Mouse (Mus musculus): ENCODE data around the gene Fam166a. TPM values are rescaled to one million over a fixed set of nuclear protein-coding genes. Genes with fewer than 3 reads are reported as not detected.
"Not testable (repeated sequence)": the region's sequence is repeated elsewhere in the genome, so short reads cannot be mapped to it uniquely, and the experiment has no call there.

The Fam166a gene
- total RNA-seq, 2 experiments from 2014 or later: not detected

DNA sequence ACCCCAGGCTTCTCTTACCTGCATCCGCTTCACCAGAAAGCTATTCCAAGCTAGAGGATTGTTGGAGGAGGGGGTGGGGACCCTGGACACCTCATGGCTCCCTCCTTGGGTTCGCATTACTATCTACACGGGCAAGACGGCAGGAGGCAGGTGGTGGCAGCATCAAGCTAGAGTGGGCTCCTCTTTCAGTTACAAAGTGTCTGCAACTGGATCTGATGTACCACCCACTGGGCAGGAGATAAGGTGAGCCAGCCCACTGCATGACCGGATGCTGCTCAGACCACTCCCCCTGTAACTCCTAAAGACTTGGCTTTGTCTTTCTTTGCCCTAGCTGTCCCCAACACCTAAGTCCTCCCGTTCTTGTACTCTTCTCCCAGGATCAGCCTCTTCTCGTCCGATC, 18.1 kb downstream of the Fam166a start, which contains the start of gene Rnf224:
Gene Rnf224 (minus strand): TSS at position 174 of the 400 bp plus-strand sequence.
- no peak for DNase-seq (ENCODE audit: low spot score in 2 of 2)
- intact Hi-C loops (cut with DNase I): no loop called here

- intact Hi-C loops (cut with DNase I): no loop called here
Observed at GRCm38 (mm10) chr2:25237522-25237921, 19.0 kb downstream of the Fam166a start.

GRCm38 (mm10) chr2:25238106-25238505, 19.6 kb downstream of the Fam166a start:
- intact Hi-C loops (cut with DNase I): no loop called here
- DNase-seq (ENCODE audit: low spot score in 2 of 2): no peak

More at GRCm38 (mm10) chr2:25237522-25237921, 19.0 kb downstream of the Fam166a start:
- DNase-seq (ENCODE audit: low spot score in 2 of 2): no peak

DNA sequence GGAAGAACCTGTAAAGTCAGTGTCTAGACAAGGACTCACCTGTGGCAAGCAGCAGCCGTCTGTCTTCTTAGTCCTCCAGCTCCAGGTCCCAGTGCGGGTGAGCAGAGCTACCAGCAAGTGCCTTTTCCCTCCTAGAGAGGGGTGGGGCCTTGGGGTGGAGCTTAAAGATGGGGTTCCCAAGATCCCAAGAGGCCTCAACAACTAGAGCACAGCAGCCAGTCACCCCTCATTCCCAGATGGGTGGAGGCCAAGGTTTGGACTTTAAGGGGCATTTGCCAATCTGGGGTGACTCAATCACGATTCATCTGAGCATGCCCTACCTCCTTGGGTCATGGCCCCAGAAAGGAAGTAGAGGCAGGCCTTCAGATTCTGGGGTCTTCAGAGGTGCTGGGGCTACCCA, 21.2 kb downstream of the Fam166a start:
- no peak for DNase-seq (ENCODE audit: low spot score in 2 of 2)
- intact Hi-C loops (cut with DNase I): no loop called here

DNA sequence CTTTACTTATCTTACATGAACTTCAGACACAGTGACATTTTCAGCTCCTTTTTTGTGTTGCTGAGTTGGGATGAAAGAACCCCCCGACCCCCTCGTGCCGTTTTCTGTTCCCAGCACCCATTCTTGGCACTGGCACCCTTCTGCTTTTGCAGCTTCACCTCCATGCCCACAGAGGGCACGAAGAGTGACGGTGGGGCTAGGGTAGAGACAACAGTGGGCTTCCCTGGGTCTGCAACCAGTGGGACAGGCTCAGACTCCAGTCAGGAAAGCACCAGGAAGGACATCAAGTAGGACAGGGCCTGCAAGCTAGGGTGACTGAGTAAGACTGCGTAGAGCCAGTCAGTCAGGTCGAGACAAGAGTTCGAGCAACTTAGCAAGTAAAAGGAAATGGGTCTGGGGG, 21.8 kb downstream of the Fam166a start:
- no peak for DNase-seq (ENCODE audit: low spot score in 2 of 2)

DNA sequence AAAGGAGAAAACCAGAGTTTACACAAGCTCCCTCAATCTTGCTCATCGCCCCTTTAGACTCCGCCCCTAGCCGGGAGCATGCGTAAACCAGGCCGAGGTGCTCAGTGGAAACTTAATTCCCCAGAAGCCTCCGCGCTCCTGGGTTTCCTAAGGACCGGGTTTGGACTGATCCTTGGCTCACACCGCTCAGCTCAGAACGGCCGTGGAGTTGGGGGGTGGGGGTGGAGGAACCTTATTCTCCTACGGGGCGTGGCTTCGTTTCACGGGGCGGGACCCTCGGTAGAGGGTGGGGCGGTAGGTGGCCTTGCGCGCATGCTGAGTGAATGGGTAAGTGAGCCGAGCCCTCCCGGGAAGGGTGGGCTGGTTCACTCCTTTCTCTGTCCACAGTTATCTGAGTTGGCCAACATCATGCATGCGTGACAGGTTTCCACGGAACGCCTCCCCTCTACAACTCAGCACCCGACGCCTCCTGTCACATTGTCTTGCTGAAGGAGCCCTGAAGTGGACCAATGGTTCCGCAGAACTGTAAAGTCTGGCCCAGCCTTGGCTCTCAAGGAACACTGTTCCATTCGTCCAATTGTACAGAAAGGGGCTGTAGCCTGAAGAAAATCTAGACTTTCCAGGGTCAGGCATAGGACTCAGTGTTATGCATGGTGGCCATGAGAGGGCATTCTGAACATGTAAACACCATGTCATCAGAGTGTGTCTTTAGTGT, 22.3 kb downstream of the Fam166a start:
- peak; percentile 71 to 72 for DNase-seq (ENCODE audit: low spot score in 2 of 2)
- intact Hi-C loops (cut with DNase I): no loop called here

More for the DNA sequence above, 21.8 kb downstream of the Fam166a start:
- intact Hi-C loops (cut with DNase I): no loop called here

DNA sequence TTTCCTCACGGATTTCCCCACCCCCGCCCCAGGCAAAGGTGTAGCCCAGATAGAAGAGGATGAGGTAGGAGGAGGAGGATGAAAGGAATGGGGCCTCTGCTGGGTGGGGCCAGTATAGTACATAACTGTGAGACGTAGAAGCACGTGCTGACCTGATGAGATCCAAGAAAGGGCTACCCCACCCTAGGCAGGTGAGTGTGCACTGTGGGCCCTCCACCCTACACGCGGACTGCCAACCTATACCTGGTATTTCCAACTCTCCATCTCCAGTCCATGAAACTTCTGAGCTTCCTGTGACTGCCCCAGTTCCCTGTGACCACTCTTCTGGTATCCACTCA, 22.9 kb downstream of the Fam166a start:
- intact Hi-C loops (cut with DNase I): no loop called here
- no peak for DNase-seq (ENCODE audit: low spot score in 2 of 2)

GRCm38 (mm10) chr2:25242101-25242506, 23.6 kb downstream of the Fam166a start, which contains the start of the genes Rnf208 and Cysrt1:
Gene Rnf208 (plus strand): TSS chr2:25242255.
Gene Cysrt1 (minus strand): TSS chr2:25242452.
- intact Hi-C loops (cut with DNase I): no loop called here
- DNase-seq (ENCODE audit: low spot score in 2 of 2): peak; percentile 60 to 72

GRCm38 (mm10) chr2:25243342-25243741, 24.8 kb downstream of the Fam166a start:
- no peak for DNase-seq (ENCODE audit: low spot score in 2 of 2)
- intact Hi-C loops (cut with DNase I): no loop called here

- no peak for DNase-seq (ENCODE audit: low spot score in 2 of 2)
- intact Hi-C loops (cut with DNase I): no loop called here
Observed at GRCm38 (mm10) chr2:25244144-25244543, 25.6 kb downstream of the Fam166a start.

DNA sequence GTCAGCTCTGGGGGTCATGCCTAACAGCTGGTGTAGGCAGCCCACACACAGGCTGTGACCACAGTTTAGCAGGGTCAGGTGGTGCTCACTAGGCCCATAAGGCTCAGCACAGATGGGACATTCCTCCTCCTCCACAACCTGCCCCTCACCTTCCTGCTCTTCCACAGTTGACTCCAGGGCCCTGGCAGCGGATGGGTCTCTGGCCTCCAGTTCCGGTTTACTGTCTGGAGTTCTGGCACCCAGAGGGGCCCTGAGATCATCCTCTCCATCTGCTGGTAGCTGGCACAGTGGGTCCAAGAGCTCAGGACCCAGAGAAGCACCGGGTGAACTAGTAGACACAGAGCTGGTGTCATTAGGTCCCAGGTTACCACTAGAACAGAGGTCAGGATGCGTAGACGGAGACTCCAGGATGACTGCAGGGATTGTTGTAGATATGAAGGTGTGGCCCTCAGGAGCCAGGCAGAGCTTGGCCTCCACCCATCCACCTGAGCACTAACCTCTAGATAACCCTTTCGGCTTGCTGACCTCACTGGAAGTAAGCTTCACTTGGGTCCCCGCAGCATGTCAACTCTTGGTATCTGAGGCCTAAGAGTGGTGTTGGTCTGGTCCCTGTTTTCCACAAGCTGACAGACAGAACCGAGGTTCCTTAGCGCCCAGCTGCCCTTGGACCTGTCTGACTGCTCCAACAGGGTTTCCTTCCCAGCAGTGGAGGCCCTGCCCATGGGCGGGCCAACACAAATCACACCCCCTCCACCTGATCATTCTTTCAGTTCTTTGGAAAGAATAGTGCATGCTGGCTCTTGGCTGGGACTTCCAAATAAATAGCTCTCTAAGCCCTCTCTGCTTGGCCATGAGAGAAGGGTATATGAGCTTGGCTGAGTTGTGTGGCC, 27.9 kb downstream of the Fam166a start, which contains the start of gene AL732309.1:
Gene AL732309.1 (minus strand): TSS at position 681 of the 890 bp plus-strand sequence.
- intact Hi-C loops (cut with DNase I): no loop called here
- DNase-seq (ENCODE audit: low spot score in 2 of 2): no peak

DNA sequence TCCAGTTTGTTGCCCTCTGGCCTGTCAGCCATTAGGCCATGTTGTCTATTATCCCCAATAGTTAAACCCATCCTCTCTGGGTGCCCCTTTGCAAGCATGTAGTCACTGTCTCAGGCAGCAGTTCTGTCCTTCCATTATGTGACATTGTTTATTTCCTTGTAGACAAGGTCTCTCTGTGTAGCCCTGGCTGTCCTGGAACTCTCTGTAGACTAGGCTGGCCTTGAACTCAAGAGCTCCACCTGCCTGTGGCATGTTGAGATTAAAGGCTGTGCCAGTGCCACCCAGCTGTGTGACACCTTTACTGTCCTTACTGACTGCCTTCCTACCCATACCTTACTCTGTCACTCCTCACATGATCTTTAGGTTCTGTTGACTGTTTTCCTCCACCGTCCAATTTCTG, 33.8 kb downstream of the Fam166a start:
- no peak for DNase-seq (ENCODE audit: low spot score in 2 of 2)
- intact Hi-C loops (cut with DNase I): no loop called here

GRCm38 (mm10) chr2:25255284-25255779, 36.8 kb downstream of the Fam166a start, which contains the start of gene Tmem203:
Gene Tmem203 (plus strand): TSS chr2:25255439.
- intact Hi-C loops (cut with DNase I): loop anchor here (2.0 kb wide), 1 partner anchor 61 kb away; no protein-coding TSS in a partner anchor
- DNase-seq (ENCODE audit: low spot score in 2 of 2): peak; percentile 88 to 90

DNA sequence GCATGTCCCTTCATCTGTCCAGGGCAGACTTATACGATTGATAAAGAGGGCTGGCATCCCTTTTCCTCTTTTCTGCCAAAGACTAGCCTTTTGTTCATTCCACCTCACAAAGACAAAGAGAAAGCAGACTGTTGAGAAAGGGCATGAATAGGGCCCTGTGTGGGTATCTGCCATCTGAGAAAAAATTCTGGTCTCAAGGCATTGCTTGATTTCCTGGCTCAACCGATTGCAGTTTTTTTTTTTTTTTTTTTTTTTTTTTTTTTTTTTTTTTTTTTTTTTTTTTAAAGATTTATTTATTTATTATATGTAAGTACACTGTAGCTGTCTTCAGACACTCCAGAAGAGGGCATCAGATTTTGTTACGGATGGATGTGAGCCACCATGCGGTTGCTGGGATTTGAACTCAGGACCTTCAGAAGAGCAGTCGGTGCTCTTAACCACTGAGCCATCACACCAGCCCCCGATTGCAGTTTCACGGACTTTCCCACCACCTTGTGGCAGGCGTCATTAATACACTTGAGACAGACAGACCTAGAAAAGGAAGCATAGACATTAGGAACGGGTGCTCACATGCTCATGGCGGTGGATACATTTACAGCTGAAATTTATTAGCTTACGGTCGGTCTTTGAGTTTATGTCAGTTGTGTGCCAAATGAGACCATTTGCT, 38.0 kb downstream of the Fam166a start:
- intact Hi-C loops (cut with DNase I); DNase-seq (ENCODE audit: low spot score in 2 of 2): not testable (repeated sequence)

- DNase-seq (ENCODE audit: low spot score in 2 of 2); intact Hi-C loops (cut with DNase I): not testable (repeated sequence)
Observed at GRCm38 (mm10) chr2:25257250-25257649, 38.7 kb downstream of the Fam166a start.

DNA sequence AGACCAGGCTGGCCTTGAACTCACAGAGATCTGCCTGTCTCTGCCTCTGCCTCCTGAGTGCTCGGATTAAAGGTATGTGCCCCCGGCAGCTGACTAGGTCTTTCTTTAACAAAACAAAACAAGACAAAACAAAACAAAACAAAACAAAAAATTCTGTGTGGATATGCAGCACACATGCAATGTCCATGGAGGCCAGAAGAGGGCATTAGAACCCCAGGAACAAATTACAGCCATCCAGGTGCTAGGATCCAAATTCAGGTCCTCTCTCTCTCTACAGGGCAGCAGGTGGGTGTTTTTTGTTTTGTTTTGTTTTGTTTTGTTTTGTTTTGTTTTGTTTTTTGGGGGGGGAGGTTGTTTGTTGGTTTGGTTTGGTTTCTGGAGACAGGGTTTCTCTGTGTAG, 40.3 kb downstream of the Fam166a start:
- intact Hi-C loops (cut with DNase I): no loop called here
- DNase-seq (ENCODE audit: low spot score in 2 of 2): no peak

GRCm38 (mm10) chr2:25261870-25262269, 43.3 kb downstream of the Fam166a start:
- intact Hi-C loops (cut with DNase I): loop anchor here (2.0 kb wide), 1 partner anchor 37 kb away; the partner anchor contains the start of gene Tubb4b
- no peak for DNase-seq (ENCODE audit: low spot score in 2 of 2)

DNA sequence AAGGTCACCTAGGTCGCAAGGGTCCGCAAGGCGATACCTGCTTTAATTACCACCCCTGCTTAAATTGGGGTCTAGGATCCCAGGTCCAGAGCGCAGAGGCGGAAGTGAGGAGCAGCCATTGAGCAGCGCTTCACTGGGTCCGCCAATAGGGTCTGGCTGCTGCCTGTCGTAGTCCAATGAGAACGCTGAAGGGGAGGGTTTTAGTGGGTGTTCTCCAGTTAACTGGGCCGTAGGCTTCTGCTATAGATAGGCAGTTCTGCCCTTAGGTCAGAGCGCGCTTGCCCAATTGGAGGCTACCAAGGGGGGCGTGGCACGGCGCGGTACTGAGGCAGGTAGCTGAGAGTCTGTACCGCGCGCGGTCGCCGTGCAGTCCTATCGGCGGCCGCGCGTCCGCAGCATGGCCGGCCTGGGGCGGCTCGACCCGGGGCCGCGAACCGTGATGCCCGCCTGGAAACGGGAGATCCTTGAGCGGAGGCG, 43.8 kb downstream of the Fam166a start, which contains the start of gene Tprn:
Gene Tprn (plus strand): TSS at position 328 of the 477 bp plus-strand sequence.
- peak; percentile 92 to 94 for DNase-seq (ENCODE audit: low spot score in 2 of 2)
- intact Hi-C loops (cut with DNase I): loop anchor here (2.0 kb wide), 1 partner anchor 38 kb away; the partner anchor contains the start of gene Tubb4b
